Mouse (Mus musculus) megakaryocyte, embryonic 14.5 days (primary cell): ENCODE measurements around the gene Smarcb1.

Experiments used
- FLI1 ChIP-seq: IDR thresholded peaks from 2 replicates; pipeline ENCODE4 v1.6.1; 2012; ENCODE audit warnings: low read length, inconsistent platforms, mixed read lengths
- GATA1 ChIP-seq: IDR thresholded peaks from 3 replicates; pipeline ENCODE4 v1.6.1; 2012; ENCODE audit warnings: mixed read lengths, low read length, inconsistent platforms, borderline replicate concordance

DNA sequence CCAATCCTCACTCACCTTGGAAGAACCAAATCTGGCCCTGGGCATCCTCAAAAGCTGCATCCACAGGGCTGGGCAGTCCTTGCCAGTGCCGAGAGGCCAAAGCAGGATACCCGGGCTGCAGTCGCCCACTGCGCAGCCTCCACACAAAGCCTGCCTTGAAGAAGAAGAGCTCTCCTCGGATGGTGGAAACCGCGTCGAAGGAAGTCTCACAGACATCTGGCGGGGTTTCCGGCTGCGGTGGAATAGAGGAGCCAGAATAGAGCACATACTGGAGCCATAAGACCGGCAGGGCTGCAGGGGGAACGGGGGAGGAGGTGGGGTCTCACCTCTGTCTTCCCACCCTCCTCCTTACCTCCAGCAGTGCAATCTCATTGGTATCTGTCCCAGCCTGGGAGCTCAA lies 5.0 kb upstream of the Smarcb1 start:
- no peak for TF ChIP-seq GATA1
- no peak for TF ChIP-seq FLI1
